ENCODE assay signal across 18 mouse cellular contexts in the genomic region with DNA sequence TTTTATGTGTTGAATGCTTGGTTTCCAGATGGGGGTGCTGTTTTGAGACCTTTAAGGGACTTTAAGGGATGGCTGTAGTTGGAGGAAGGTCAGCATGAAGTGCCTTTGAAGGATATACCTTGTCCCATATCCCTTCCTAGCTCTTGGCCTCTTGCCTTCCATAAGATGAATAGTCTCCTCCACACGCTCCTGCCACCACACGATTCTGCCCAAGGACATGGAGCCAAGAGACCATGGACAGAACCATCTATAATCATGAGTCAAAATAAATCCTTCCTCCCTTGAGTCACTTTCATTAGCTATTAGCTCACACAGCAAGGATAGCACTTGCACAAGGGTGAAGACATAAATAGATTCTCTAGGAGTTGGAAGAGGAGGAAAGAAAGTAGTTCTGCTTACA.
"Had no signal": no experiment of that assay in that cellular context is flagged by ENCODE, and none has a peak within 500 bp of the region (broad histone marks: within the 10 kb centered on the region; RNA-seq: fewer than 3 reads in every experiment).

No protein-coding gene starts in this region.

- H3K4me3 ChIP-seq: left cerebral cortex, adult 2 months; liver, embryonic 13.5 days; megakaryocyte, embryonic 14.5 days; neural tube, embryonic 12.5 days; neural tube, embryonic 15.5 days had no signal

- H3K27ac ChIP-seq: kidney, postnatal 0 days; left cerebral cortex, adult 2 months; liver, embryonic 13.5 days; neural tube, embryonic 12.5 days; neural tube, embryonic 15.5 days had no signal

- DNase-seq: kidney, postnatal 25 days; layer of hippocampus, postnatal 36 days; liver, embryonic 13.5 days; lung, adult 2 months; lung, postnatal 14 days; lung, postnatal 4 days; midbrain, embryonic 14.5 days; right cerebral cortex, adult 18-20 months; right cerebral cortex, postnatal 14 days; right cerebral cortex, postnatal 4 days; spleen, adult 18-20 months; thymus, adult 18-20 months; thymus, postnatal 36 days had no signal

- H3K36me3 ChIP-seq: liver, embryonic 13.5 days; neural tube, embryonic 12.5 days; neural tube, embryonic 15.5 days had no signal

- H3K4me1 ChIP-seq: neural tube, embryonic 12.5 days had no signal
